Mouse (Mus musculus) c-Kit-positive CD71-positive TER-119-positive erythroid progenitor cells, embryonic 14.5 days (primary cell): Measurements from ENCODE around the gene Lhfp.
"Not testable (repeated sequence)": the region's sequence is repeated elsewhere in the genome, so short reads cannot be mapped to it uniquely, and the experiment has no call there.

Source experiments
- DNase-seq: peaks from one replicate; pipeline ENCODE4 v3.0.0-alpha.2; 2013; ENCODE audit warnings: low spot score

Lhfp gene

GRCm38 (mm10) chr3:53214386-53214785 is 173.1 kb downstream of the Lhfp start:
- DNase-seq = no peak

- no peak for DNase-seq
Measured at GRCm38 (mm10) chr3:53217697-53218096, 176.4 kb downstream of the Lhfp start.

GRCm38 (mm10) chr3:53221531-53222272 is 180.4 kb downstream of the Lhfp start:
- no peak for DNase-seq

- DNase-seq = no peak
Measured at GRCm38 (mm10) chr3:53224141-53224540, 182.8 kb downstream of the Lhfp start.

GRCm38 (mm10) chr3:53225774-53226173 is 184.4 kb downstream of the Lhfp start:
- no peak for DNase-seq

- DNase-seq = no peak
Measured at GRCm38 (mm10) chr3:53226223-53226622, 184.9 kb downstream of the Lhfp start.

GRCm38 (mm10) chr3:53227866-53228265 is 186.5 kb downstream of the Lhfp start:
- no peak for DNase-seq

GRCm38 (mm10) chr3:53230562-53230961 is 189.2 kb downstream of the Lhfp start:
- no peak for DNase-seq

- no peak for DNase-seq
Measured at GRCm38 (mm10) chr3:53231112-53231511, 189.8 kb downstream of the Lhfp start.

- not testable (repeated sequence) for DNase-seq
Measured at GRCm38 (mm10) chr3:53232411-53232810, 191.1 kb downstream of the Lhfp start.

GRCm38 (mm10) chr3:53234689-53235088 is 193.4 kb downstream of the Lhfp start:
- peak; percentile 3 for DNase-seq

GRCm38 (mm10) chr3:53236471-53236870 is 195.1 kb downstream of the Lhfp start:
- DNase-seq = no peak

- no peak for DNase-seq
Measured at GRCm38 (mm10) chr3:53240150-53240549, 198.8 kb downstream of the Lhfp start.

- no peak for DNase-seq
Measured at GRCm38 (mm10) chr3:53245571-53246208, 204.4 kb downstream of the Lhfp start.

GRCm38 (mm10) chr3:53247102-53247501 is 205.8 kb downstream of the Lhfp start:
- DNase-seq = peak; percentile 2

GRCm38 (mm10) chr3:53248158-53248874 is 207.0 kb downstream of the Lhfp start:
- no peak for DNase-seq

GRCm38 (mm10) chr3:53252556-53252955 is 211.2 kb downstream of the Lhfp start:
- no peak for DNase-seq

GRCm38 (mm10) chr3:53253223-53253832 is 212.0 kb downstream of the Lhfp start:
- DNase-seq = no peak

- DNase-seq = no peak
Measured at GRCm38 (mm10) chr3:53258657-53259158, 217.4 kb downstream of the Lhfp start.

- DNase-seq = no peak
Measured at GRCm38 (mm10) chr3:53266116-53266515, 224.8 kb downstream of the Lhfp start.

GRCm38 (mm10) chr3:53267046-53267445 is 225.7 kb downstream of the Lhfp start:
- DNase-seq = no peak

GRCm38 (mm10) chr3:53273220-53273619 is 231.9 kb downstream of the Lhfp start:
- no peak for DNase-seq
